Mouse (Mus musculus): ENCODE results near the gene Hecw2. TPM values are rescaled to one million over a fixed set of nuclear protein-coding genes. Genes with fewer than 3 reads are reported as not detected.

The Hecw2 gene
- 1.0 and 2.8 TPM in 2 replicates for polyA plus RNA-seq (2012; rRNA removed; ENCODE audit: low replicate concordance)

GRCm38 (mm10) chr1:54194954-54195305 lies at the start of gene Hecw2:
Gene Hecw2 (minus strand): TSS chr1:54195168.

GRCm38 (mm10) chr1:53784721-53785418 lies 410.1 kb downstream of the Hecw2 start, which contains the start of gene Stk17b:
Gene Stk17b (minus strand): TSS chr1:53785224.

Other genes starting within 250 kb of the Hecw2 start
- not detected in 2 replicates for gene Ccdc150, start 55.5 kb upstream of the Hecw2 start, polyA plus RNA-seq (2012; rRNA removed; ENCODE audit: low replicate concordance)
- gene Gtf3c3, start 243.8 kb upstream of the Hecw2 start, polyA plus RNA-seq (2012; rRNA removed; ENCODE audit: low replicate concordance), result 2.8 and 8.0 TPM in 2 replicates